Mouse (Mus musculus): ENCODE results near the gene Bicra.

Bicra gene

DNA sequence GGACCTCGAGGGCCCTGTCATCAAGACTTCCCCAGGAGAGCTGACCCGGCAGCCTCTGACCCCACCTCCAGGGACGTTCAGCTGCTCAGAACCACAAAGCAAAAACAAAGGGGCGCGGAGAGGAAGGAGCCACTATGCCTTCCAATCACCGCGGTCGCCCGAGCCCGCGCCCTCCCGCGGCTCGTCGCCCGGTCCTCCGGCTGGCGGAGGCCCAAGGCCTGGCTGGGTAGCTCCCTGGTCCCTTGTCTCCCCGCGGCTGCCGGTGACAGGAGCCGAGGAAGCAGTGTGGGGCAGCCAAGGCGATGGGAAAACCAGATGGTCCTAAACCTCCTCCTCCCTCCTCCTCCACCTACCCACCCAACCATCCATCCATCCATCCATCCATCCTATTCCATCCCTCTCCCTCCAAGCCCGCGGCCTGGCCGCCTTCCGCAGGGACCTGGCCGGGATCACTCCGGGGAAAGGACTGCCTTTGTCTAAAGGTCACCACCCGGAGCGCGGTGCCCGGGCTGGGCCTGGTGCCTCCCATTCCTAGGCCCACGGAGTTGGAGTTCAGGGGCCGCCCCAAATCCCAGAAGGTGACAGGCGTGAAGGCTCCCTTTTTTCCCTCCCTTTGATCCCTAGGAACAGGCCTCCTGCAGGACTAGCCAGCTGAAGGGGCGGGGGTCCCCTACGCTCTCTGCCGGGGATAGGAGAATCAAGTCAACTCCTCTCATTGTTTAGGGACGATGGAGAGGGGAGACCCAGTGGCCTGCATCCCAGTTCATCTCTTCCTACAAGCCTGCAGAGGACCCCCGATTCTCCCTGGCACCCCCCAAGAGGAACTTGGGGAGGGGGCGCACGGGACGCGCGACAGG is 1.0 kb downstream of the Bicra start:
- peak; percentile 75 for DNase-seq

DNA sequence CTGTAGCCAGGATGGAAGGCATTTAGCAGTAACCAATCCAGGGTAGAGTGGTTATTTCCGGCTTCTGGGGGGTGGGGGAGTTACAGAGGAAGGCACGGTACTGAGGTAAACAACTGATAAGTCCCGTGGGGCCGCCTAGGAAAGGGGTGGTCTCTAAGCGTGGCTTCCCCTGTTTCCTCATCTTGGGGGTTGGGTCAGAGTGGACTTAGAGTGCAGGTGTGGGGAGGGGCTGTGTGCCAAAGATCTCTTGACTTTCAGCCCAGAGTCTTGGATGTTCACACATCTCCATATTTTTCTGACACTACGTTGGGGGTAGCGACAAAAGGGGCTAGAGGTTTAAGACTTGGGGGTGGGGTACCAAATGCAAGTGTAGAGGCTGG is 1.6 kb downstream of the Bicra start:
- DNase-seq: peak; percentile 84

DNA sequence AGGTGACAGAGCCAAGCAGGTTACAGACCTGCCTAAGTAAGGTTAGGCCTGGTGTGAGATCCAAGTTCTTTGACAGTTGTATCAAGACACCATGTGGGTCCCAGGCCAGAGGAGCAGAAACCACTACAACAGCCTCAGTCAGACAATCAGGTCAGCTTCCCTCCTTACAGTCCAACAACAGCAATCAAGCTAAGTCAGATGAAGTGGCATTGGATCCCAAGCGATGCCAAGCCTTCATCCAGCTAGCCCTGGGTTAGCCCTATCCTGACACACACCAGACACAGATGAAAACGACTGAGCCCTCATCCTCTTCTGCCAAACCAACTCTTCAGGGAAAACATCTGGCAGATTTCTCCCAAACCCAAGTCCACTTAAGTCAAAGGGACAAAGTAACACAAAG is 2.2 kb downstream of the Bicra start:
- DNase-seq: no peak

DNA sequence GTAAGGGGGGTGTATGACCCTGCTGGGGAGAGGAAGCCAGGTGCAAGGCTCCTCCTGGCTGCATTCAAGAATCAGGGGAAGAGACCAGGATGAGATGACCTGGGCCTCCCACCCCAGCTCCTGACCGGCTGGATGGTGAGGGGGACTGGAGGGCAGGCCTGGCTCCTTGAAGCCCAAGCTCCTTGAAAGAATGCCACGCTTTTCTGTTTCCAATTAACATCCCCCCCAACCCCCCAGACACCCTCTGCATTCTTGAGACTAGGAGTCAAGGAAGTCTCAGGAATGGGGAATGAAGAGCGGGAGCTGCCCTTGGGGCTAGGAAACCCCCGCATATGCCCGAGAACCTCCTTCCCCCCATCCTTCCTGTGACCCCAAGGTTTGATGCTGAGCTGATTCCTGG is 3.2 kb downstream of the Bicra start:
- no peak for DNase-seq

DNA sequence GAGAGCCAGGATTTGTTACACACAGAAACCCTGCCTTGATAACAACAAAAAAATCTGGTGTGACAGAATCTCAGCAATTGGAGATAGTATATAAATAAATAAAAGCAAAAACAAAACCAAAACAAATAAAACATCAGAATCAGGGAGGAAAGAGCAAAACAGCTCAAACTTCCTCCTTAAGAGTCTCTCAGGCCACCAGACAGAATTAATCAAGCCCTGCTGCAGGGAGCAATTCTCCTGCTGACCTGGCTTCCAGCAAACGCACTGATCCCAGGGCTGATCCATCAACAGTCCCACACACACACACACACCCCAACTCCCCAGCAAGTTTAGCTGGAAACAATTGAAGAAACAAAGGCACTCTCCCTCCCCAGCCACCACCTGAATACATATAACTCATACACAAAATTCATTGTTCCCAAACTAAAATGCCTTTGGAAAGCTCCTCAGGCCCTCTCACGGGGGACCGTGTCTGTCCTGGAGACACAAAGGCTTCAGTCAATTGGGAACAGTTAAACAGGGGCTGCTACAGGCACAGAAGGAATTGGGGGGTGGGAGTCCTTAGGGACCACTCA is 3.8 kb downstream of the Bicra start:
- no peak for DNase-seq

DNA sequence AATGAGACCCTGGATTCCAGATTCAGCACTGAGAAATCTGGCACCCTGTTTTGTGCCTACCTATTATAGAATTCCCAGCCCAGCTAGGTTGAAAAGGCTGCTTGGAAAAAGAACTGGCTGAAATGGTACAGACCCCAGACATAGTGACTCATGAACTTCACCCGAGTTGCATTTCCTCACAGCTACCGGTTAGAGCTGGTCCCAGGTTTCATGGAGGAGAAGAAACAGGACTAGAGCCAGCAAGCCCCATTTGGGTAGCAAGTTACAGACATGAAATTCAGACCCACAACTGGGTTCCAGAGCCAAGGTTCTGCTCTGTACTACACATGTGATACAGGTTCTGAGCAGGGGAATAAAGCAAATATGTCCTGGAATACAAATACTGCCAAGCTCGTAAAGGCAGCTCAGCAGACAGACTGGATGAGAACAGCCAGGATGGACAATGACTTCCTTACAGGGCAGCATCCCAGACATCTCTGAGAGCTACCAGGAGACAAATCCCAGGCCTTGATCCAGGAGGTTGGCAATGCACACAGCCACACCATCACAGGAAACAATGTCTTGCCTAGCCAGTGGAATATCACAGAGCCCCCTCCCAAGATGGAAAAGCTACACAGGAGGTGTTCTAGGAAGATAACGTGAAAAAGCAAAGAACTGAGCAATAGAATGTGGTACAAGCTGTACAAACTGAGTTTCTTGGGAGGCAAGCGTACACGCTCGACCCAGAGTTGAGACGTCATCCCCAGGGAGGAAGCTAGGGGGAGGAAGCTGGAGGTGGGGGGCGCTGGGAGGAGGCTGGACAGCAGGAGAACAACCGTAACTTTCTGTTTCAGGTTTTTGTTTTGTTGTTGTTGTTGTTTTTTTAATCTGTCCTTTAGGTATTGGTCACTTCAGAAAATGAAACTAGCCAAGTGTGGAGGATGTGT is 4.6 kb downstream of the Bicra start:
- DNase-seq: no peak

DNA sequence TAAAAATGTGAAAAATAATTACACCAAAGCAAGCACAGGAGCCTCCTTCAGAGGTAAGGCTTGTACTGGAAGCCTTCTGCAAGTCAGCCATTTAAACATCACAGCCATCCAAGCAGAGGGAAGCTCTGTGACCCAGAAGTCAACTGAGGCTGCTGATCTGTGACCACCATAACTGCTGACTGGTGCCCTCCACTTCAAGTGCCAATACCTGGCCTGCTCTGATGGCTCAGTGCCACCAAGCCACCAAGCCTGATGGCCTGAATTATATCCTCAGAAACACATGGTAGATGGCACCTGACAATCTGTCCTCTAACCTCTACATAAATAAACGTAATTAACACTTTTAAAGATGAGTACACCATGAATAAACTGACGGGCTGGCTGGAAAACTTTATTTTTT is 6.5 kb downstream of the Bicra start:
- DNase-seq: no peak

DNA sequence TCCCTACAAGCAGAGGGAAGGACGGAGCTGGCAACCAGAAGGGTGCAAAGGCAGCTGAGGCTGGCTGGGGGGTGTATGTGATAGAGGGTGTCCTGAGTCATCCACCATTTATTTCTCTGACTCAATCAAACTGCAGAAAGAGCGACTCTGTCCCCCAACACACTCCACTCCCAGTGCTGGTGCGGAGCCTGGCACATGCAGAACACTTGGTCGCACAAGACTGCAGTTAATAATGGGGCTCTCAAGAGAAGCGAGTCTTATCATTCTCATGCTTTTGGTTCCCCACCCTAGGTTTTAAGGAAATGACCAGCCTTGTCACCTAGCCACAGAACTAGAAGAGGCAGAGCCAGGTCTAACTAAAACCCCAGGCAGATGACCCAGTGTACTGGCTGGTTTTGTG is 8.4 kb downstream of the Bicra start:
- DNase-seq: no peak

DNA sequence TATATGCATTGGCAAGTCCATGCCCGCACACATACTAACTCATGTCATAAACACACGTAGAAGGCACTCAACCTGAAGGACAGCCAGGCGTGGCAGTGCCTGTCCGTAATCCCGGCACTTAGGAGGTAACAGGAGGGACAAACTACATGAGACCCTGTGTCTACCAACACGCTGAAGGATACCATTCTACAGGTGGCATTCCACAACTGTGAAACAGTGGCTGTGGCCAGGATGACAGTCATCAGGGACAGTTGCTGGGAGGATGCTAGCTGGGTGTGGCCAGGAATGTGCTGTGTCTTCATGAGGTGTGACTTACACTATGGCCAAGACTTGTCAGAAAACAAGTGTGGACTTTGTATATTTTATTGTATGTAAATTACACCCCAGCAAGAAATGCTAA is 10.7 kb downstream of the Bicra start:
- no peak for DNase-seq

DNA sequence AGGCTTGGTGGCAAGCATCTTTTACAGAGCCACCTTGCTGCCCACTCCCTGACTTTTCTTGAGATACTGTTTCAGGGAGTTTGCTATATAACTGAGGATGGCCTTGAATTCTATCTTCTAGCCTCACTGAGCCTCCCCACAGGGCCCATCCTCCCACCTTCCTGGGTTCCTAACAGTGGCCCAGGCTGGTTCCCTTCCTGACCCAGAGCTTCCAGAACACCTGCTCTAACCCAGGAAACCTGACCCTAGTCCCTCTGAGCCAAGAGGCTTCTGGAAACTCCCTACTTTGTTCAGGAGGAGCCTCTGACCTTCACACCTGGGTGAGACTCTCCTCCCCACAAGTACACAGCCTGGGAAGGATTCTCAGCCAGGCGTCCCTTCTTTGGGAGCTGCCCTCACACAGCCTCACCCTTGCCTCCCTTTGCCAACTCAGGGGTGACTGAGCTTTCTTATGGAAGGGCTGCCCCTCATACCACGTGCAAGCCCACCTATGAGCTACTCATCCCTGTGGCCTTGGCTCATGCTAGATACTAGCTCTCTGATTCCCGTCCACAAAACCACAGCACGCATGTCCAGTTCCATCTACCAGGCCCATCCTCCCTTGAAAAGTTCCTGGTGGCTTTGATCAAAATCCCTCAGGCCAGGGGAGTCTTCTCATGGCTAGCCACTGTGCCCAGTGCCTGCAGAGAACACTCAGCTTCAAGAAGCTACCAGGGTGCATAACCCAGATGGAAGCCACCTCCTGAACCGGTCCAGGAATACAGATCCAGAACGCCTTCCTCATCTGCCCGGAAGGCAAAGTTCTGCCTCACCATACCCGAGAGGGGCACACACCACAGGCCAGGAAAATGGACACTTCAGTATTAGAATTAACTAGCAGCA is 13.9 kb downstream of the Bicra start:
- no peak for DNase-seq

DNA sequence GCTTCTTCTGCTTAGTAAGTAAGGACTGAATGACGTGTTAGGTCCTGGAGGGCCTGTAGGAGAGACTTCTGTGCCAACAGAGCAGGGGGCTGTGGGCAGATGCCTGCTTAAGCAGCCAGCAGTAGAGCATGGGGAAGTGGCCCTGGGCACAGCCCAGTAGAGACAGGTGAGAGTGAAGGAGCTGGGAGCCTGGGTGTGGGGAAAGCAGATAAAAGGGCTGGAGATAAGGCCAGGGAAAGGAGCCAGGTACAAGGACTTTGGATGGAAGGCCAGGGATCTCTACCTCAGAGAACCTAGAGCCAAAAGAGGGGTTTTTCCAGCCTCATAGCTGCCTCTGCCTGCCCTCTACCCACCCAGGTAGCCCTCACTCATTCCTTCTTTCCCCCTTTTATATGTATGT is 14.7 kb downstream of the Bicra start:
- DNase-seq: no peak

DNA sequence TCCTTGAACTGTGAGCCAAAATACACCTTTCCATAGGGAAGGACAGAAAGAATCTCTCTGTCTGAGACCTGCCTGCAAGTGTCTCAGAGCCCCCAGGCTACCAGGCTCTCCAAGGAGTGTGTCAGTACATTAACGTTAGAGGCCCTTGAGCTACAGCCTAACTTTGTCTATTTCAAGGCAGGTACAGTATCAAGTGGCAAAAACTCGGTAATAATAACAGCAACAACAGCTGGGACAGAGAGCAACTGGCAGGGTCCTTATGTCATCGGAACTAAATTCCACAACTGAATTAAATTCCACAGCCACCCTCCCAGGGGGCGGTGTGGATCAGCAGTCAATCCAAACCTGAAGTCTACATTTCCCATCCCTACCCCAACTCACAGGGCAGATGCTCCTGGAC is 16.6 kb downstream of the Bicra start:
- DNase-seq: no peak

DNA sequence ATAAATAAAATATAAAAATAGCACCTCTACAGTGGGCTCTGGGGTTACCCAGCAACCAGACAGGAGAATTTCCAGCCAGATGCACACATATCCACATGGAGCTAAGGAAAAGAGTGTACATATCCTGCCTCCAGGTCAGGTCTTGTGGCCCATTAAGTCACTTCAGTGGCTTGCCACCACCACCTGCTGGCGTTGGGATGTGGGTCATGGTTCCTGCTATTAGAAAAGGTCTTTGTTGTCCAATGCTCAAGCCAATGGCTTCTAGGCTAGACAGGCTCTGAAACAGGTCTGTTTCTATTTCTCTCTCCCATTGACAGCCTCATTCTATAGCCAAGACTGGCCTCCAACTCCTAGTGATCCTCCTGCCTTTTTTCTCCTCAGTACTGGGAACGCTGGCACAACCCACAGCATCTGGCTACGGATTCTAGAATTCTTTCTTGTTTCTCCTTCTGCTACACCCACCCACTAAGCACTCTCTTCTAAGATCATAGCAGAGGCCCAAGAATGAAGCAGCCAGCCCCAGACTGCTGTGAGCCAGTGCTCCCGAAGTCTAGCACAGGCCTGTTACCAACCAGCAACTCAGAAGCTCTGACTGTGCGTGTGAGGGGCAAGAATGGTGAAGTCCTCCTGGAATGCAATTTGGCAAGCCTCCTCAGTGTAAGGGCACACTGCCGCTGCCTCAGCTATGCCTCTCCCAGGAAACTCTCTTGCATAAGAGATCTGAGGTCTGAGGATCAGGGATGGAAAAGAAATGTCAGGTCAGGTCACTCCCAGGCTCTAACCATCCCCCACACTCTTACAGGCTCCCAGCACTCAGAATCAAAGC is 19.4 kb downstream of the Bicra start:
- DNase-seq: no peak

DNA sequence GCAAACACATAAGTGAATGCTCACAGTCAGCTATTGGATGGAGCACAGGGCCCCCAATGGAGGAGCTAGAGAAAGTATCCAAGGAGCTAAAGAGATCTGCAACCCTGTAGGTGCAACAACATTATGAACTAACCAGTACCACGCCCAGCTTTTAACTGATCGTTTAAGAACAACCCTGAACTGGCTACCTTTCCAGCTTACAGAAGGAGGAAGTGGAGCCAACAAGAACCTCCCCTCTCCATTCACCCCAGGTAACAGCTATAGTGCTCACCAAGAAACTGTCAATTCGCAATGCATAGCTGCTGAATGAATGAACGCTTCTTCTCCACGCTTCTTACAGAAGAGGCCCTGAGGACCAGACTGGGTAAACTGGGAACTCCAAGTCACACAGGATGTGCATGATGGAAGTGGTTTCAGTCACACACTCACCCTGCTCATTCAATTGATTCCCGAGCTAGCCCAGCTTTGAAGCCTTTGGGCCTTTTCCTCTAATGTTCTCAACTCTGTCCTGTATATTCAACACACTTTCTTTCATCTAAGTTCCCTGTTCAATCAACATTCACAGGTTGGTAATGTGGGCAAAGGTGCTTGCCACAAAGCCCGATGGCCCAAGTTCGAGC is 23.0 kb downstream of the Bicra start:
- DNase-seq: no peak

DNA sequence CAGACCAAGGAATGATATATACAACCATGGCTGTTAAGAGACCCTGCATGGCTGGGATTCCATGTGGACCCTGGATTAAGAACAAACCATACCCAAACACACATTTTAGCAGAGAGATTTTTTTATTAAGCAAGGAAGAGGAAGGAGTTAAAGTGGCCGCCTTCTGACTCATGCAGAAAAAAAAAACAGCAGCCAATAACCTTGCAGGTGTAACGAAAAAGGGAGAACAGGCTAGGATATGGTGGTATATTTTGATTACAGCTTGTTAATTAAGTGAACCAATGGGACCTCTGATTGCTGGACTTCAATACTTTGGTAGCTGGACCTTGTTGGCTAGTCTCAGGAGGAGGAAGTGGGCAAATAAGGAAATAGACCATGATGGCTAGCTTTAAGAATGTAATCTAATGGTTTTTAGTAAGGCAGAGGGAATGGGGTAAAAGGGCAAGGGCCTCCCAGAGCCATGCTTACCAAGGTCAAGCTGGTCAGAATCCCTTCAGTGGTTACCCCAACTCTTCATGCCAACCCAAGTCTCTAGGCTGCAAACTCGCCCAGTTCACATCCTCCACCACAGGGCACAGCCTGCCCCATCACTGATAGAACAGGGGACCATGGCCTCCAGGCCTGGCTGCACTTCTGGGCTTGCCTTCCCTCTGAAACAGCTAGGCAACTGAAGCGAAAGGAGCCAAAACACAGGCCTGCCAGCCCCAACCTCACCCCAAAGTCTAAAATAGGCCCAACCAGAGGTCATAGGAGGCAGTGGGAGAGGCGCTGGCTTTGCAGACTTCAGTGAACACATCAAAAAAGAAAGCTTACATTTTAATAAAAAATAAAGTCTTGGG is 28.2 kb downstream of the Bicra start:
- DNase-seq: no peak

DNA sequence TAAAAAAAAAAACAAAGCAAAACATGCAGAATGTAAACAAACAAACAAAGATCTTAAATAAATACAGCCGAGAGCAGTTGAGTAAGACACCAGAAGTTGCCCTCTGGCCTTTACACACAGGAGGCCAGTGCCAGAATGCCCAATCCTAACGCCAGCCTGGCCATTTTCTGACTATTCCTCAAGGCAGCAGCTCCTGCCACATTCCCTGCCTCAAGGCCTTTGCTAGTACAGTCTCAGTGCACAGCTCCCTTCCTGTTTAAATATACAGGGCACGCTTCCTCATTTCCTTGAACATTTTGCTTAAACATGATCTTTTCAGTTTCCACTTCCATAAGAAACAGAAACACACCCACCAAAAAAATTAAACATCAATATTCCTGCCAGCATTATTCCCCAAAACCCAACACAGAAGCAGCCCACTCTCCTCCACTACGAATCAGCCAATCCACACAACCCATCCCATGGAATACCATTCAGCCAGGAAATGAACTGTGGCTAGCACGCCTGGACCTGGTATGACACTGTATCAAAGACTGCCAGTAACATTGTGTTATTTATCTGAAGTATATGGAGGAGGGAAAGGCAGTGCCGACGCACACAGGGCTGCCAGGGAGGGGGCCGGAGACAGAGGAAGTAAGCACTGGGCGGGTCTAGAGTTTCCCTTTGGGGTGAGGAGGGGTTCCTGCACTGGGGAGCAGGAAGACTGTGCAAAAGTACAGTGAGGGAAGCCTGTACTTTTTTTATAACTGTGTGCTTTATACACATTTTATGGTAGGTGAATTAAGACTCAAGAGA is 29.5 kb downstream of the Bicra start:
- DNase-seq: peak; percentile 66

DNA sequence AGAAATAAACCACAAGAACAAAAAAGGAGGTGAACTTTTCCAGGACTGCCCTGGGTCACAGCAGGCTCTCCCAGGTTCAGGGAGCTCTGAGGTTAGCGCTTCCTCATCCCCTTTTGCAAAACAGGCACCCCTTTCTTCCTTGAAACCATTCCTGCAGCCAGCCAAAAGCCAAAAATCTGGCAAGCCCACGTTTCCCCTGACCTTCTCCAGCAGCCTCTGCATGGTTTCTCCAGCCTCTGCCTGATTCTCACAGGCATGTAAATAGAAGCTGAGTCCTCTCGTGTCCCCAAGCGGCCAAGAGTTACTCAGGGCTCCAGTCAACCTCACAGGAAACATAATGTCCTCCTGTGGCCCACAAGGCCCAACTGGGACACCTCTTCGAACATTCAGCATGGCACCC is 32.3 kb downstream of the Bicra start:
- no peak for DNase-seq

DNA sequence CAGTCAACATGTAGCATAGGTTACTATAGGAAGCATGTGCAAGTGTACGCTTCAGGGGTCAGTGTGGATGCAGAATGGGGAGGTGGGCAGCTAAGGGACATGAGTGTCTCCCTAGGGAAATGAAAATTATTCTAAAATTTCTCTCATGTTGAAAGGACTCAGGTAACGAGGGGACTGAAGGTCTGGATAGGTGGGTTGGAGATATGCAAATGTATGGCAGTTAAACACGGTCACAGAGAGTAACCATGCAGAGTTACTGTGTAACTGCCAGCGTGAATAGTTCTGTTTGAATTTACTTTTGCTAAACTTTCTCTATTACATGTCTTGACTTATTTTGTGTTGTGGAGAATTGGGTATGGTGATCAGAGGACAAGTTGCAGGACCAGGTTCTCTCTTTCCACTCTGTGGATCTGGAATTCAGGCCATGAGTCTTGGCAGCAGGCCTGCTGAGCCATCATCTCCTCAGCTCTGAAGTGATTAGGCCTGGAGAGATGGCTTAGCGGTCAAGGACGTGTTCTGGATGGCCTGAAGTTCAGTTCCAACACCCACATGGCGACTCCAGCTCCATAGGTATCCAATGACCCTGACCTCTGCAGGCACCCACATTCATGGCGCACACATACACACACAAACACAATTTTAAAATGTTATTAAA is 33.1 kb downstream of the Bicra start:
- no peak for DNase-seq

DNA sequence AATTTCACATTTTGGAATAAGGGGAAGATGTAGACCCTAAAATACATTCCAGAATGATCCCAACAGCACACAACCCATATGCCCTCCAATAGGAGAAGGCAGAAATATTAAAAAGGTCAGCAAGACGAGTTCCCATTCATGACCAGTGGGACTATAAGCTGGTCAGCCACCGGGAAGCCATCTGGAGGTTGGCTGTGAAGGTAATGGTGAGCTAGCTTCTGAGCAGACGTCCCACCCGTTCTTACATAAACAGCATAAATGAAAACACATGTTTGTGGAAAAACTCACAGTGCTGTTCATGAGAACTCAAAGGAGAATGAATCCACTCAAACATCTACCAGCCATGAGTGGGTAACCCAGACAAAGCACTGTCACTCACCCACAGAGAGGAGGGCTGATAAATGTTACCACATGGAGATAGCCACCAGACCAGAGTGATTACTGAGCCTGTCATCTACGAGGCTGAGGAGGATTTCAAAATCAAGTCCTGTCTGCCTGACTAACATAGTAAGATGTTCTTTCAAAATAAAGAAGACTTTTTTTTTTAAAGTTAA is 33.9 kb downstream of the Bicra start:
- DNase-seq: no peak

Measured in thymus, postnatal 25 days (tissue).